Mouse (Mus musculus) myocyte (in vitro differentiated cells): ENCODE results near the gene Abca5. TPM values are rescaled to one million over a fixed set of nuclear protein-coding genes. Genes with fewer than 3 reads are reported as not detected.

Experiments
- H3K27me3 ChIP-seq: one replicate; pipeline ENCODE4 v1.6.1; 2011; ENCODE audit not compliant: control insufficient read depth, insufficient read depth, insufficient read length
- H3K36me3 ChIP-seq: one replicate; pipeline ENCODE4 v1.6.1; 2011; ENCODE audit not compliant: control insufficient read depth, insufficient read depth
- H3K4me2 ChIP-seq: one replicate; pipeline ENCODE4 v1.6.1; 2011; ENCODE audit warnings: low read depth, control low read depth
- H3K4me3 ChIP-seq: one replicate; pipeline ENCODE4 v1.5.1; 2011; ENCODE audit warnings: mild to moderate bottlenecking, control low read depth, moderate library complexity
- H3K79me2 ChIP-seq: one replicate; pipeline ENCODE4 v1.6.1; 2011; ENCODE audit not compliant: control insufficient read depth, insufficient read depth
- H3ac ChIP-seq: one replicate; pipeline ENCODE4 v1.6.1; 2011; ENCODE audit not compliant: control insufficient read depth, insufficient read length
- CEBPB ChIP-seq: IDR thresholded peaks from 2 replicates; pipeline ENCODE4 v1.6.1; 2011; ENCODE audit warnings: mild to moderate bottlenecking, moderate library complexity; ENCODE audit not compliant: poor library complexity, insufficient read depth, severe bottlenecking
- E2F4 ChIP-seq: IDR thresholded peaks from one replicate; pipeline ENCODE4 v1.6.1; 2011; ENCODE audit warnings: mild to moderate bottlenecking, control low read depth, moderate library complexity; ENCODE audit not compliant: insufficient read depth
- MAX ChIP-seq: IDR thresholded peaks from one replicate; pipeline ENCODE4 v1.6.1; 2011; ENCODE audit warnings: low read depth, mild to moderate bottlenecking, control low read depth
- MYOD1 ChIP-seq, 3 experiments: IDR thresholded peaks; one replicate each; pipeline ENCODE4 v1.6.1; 2011; ENCODE audit warnings: control low read depth in 2 of 3, low read depth in 2 of 3, mild to moderate bottlenecking in 2 of 3, moderate library complexity in 1 of 3; ENCODE audit not compliant: insufficient read length in 2 of 3, control insufficient read depth in 1 of 3
- MYOG ChIP-seq, 3 experiments: IDR thresholded peaks; one replicate each; pipeline ENCODE4 v1.6.1; 2011; ENCODE audit warnings: control low read depth in 2 of 3, low read depth in 2 of 3, mild to moderate bottlenecking in 2 of 3; ENCODE audit not compliant: insufficient read length in 2 of 3, control insufficient read depth in 1 of 3, insufficient read depth in 1 of 3
- POLR2A ChIP-seq: IDR thresholded peaks from one replicate; pipeline ENCODE4 v1.6.1; 2011; ENCODE audit warnings: low read depth, mild to moderate bottlenecking, control low read depth, moderate library complexity; ENCODE audit not compliant: insufficient read length
- POLR2AphosphoS2 ChIP-seq: IDR thresholded peaks from one replicate; pipeline ENCODE4 v1.6.1; 2011; ENCODE audit warnings: low read depth, control low read depth; ENCODE audit not compliant: insufficient read length
- REST ChIP-seq: IDR thresholded peaks from one replicate; pipeline ENCODE4 v1.6.1; 2011; ENCODE audit warnings: mild to moderate bottlenecking, control low read depth, moderate library complexity; ENCODE audit not compliant: insufficient read depth, insufficient read length
- SRF ChIP-seq: IDR thresholded peaks from one replicate; pipeline ENCODE4 v1.6.1; 2011; ENCODE audit warnings: low read depth; ENCODE audit not compliant: control insufficient read depth, insufficient read length
- TCF12 ChIP-seq: IDR thresholded peaks from one replicate; pipeline ENCODE4 v1.6.1; 2011; ENCODE audit warnings: mild to moderate bottlenecking, control low read depth; ENCODE audit not compliant: poor library complexity, insufficient read depth, severe bottlenecking
- TCF3 ChIP-seq: IDR thresholded peaks from one replicate; pipeline ENCODE4 v1.6.1; 2011; ENCODE audit warnings: low read depth, control low read depth; ENCODE audit not compliant: insufficient read length
- USF1 ChIP-seq: IDR thresholded peaks from one replicate; pipeline ENCODE4 v1.6.1; 2011; ENCODE audit warnings: low read depth, mild to moderate bottlenecking, control low read depth, moderate library complexity
- polyA plus RNA-seq: library from polyadenylated mRNA; unstranded; fragments of >200 nt; fragmentation: generic; extraction: Trizol; gene quantifications from one replicate; pipeline ENCODE4 v1.2.1, GENCODE M21; 2012; ENCODE audit warnings: missing spikeins

The Abca5 gene
- polyA plus RNA-seq, 1 experiment: 2.9 TPM

- Histone ChIP-seq H3K27me3 (no peaks in the 10 kb centered on the region), H3K36me3 (no peaks in the 10 kb centered on the region), H3ac (no peak overlapping the region), H3K4me3 (no peak overlapping the region), H3K79me2 (no peaks in the 10 kb centered on the region), H3K4me2 (no peak overlapping the region)
- TF ChIP-seq REST (no peak), MAX (no peak), TCF12 (no peak), MYOD1 (IDR thresholded peaks at IDR 0.05; ENCODE audit: control insufficient read depth in 1 of 3, insufficient read length in 2 of 3, low read depth in 2 of 3) (no peak), POLR2A (no peak), USF1 (no peak), CEBPB (no peak), POLR2AphosphoS2 (no peak), MYOG (IDR thresholded peaks at IDR 0.05; ENCODE audit: control insufficient read depth in 1 of 3, insufficient read depth in 1 of 3, insufficient read length in 2 of 3, low read depth in 2 of 3) (no peak), SRF (no peak), E2F4 (no peak), TCF3 (no peak)
Observed at GRCm38 (mm10) chr11:110237466-110237865, 100.0 kb downstream of the Abca5 start.

DNA sequence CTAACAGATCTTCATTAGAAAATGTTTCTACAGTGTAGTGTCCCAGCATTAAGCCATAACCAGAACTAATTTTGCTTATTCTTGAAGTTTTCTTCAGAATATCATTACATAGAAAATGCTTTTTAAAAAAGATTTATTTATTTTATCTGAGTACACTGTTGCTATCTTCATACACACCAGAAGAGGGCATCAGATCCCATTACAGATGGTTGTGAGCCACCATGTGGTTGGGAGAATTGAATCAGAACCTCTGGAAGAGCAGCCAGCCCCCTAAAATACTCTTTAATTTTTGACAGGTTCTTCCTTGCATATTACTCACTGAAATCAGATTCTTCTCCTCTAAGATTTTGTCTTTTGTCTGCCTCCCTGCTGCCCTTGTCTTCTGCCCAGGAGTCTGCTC lies 104.5 kb downstream of the Abca5 start:
- Histone ChIP-seq H3K4me3 (no peak overlapping the region), H3K27me3 (no peaks in the 10 kb centered on the region), H3K79me2 (no peaks in the 10 kb centered on the region), H3ac (no peak overlapping the region), H3K36me3 (no peaks in the 10 kb centered on the region), H3K4me2 (no peak overlapping the region)
- no peak for TF ChIP-seq E2F4

Other genes starting within 250 kb of the Abca5 start
- gene Abca8a, start 241.7 kb downstream of the Abca5 start, polyA plus RNA-seq: 0.14 TPM
- 0.02 TPM for gene Abca9, start 169.5 kb downstream of the Abca5 start, polyA plus RNA-seq
- gene Abca6, start 85.9 kb downstream of the Abca5 start, polyA plus RNA-seq: not detected
- gene Map2k6, start 61.4 kb upstream of the Abca5 start, polyA plus RNA-seq: 2.9 TPM